Mouse (Mus musculus) WW6 (cell line): ENCODE results near the gene Sp7.
A peak's percentile ranks its signal among the peaks of the same experiment; 100 is the strongest.

Experiments used
- DNase-seq: peaks from one replicate; pipeline ENCODE4 v3.0.0-alpha.2; 2013; ENCODE audit warnings: low read depth, low spot score

Gene Sp7

GRCm38 (mm10) chr15:102366733-102367344 lies at the start of gene Sp7:
Gene Sp7, minus strand, starts transcription at chr15:102367182.
- DNase-seq, result no peak

GRCm38 (mm10) chr15:102413687-102414086 lies 46.7 kb upstream of the Sp7 start:
- no peak for DNase-seq

- no peak for DNase-seq
These were observed 44.1 kb upstream of the Sp7 start for GRCm38 (mm10) chr15:102411077-102411476.

GRCm38 (mm10) chr15:102409286-102409685 lies 42.3 kb upstream of the Sp7 start:
- DNase-seq, result no peak

- DNase-seq, result no peak
These were observed 41.7 kb upstream of the Sp7 start for GRCm38 (mm10) chr15:102408558-102409130.

DNA sequence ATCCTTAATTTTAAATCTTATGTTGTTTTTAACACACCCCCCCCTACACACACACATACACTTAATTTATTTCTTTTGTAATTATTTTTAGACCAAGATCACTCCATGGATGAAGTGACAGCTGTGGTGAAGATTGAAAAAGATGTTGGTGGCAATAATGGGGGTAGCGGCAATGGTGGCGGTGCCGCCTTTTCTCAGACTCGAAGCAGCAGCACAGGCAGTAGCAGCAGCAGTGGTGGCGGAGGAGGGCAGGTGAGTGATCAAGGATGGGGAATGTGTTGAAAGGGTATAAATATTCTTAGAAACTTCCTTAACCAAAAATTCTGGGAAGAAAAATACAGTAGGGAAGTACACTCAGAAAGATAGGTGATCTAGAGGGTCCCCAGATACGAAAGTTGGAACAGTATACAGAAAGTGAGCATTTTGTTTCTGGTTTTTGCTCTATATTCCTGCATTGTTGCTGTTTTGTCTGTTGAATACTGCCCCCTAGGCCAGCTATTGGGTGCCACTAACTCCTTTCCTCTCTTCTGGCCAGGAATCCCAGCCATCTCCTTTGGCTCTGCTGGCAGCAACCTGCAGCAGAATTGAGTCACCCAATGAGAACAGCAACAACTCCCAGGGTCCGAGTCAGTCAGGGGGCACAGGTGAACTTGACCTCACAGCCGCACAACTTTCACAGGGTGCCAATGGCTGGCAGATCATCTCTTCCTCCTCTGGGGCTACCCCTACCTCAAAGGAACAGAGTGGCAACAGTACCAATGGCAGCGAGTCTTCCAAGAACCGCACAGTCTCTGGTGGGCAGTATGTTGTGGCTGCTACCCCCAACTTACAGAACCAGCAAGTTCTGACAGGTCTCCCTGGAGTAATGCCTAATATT lies 40.9 kb upstream of the Sp7 start:
- no peak for DNase-seq

DNA sequence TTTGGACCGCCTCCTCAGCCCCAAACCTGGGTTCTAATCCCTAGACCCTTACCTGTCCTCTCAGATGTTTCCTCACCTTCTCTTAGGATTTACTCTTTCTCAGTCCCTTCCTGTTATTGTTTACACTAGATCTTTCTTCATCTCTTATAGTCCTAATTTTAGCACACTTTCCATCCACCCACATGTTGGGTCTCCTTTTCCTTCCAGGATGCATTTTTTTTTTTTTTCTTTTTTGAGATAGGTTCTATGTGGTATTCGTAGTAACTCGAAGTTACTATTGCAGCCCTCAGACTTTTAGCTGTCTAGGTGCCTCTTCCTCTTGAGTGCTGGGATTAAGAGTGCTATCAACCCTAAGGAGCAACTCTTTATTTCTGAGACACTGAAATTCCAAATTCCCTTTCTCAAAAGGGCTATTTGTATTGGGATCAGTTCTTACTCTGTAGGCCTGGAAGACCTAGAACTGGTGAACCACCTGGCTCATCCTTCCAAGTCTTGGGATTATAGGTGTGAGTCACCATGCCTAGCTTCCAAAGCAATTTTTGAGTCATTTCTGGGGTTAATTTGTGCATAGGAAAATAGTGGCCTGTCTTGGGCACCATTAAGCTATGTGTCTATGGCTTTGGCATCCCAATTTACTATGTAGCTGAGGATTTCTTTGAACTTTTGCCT lies 40.1 kb upstream of the Sp7 start:
- no peak for DNase-seq

GRCm38 (mm10) chr15:102406196-102406911 lies 39.4 kb upstream of the Sp7 start:
- DNase-seq, result peak; percentile 48

GRCm38 (mm10) chr15:102405489-102406195 lies 38.7 kb upstream of the Sp7 start, which contains the start of gene Sp1:
Gene Sp1, plus strand, starts transcription at chr15:102406143.
- peak; percentile 99 for DNase-seq

DNA sequence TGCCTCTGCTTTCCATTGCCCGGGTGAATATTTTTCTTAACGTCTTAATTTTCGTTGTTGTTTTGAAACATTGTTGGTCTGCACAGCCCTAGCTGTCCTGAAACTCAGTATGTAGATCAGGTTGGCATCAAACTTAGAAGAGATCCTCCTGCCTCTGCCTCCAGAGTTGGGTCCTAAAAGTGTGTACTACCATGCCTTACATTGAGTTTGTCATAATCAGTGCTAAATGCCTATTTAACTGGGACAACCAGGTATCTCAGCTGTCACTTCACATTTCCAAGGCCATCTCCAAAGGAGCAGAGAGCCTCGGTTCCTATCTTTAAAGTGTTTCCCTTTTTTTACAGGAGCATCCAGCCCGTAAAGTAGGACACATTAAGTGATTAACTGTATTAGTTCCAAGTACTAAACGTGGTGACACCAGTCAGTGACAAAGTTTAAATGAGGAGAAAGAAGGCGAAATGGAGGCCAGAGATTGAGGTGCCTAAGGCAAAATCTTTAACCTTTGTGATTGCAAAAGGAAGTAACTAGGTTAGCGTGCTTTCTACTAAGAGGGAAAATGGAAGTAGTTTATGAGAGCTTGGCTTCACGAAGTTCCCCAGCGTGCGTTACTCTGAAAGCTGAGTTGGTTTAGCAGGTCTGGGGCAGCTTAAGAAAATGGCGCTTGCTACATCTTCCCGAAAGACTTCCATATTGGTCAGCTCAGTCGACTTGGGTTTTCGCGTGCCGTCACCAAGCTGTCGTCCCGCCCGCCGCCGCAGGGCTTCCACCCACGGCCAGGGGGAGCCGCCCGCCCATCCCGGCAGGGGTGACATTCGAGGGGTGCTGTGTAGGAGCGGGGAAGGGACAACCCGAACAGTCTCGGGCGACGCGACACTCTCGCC lies 37.9 kb upstream of the Sp7 start:
- no peak for DNase-seq

DNA sequence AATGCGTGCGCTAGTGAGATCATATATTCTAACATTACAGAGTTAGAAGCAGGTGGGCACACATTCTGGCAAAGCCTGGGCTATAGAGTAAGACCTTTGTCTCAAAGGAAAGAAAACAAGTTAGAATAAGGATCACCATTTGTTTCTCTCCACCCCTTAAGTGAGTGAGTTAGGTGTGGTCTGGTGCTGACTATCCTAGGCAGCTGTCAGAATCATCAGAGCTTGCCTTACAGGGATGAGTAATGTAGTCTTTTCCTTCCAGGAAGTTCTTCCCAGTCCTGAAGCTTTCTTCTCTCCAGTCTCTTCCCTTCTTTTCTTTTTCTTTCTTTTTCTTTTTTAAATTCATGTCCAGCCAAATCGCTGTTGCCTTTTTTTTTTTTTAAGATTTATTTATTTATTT lies 35.2 kb upstream of the Sp7 start:
- DNase-seq, result no peak

- no peak for DNase-seq
These were observed 34.3 kb upstream of the Sp7 start for GRCm38 (mm10) chr15:102401278-102401677.

GRCm38 (mm10) chr15:102400476-102401045 lies 33.6 kb upstream of the Sp7 start:
- no peak for DNase-seq

GRCm38 (mm10) chr15:102399229-102400221 lies 32.5 kb upstream of the Sp7 start:
- DNase-seq, result peak; percentile 83

DNA sequence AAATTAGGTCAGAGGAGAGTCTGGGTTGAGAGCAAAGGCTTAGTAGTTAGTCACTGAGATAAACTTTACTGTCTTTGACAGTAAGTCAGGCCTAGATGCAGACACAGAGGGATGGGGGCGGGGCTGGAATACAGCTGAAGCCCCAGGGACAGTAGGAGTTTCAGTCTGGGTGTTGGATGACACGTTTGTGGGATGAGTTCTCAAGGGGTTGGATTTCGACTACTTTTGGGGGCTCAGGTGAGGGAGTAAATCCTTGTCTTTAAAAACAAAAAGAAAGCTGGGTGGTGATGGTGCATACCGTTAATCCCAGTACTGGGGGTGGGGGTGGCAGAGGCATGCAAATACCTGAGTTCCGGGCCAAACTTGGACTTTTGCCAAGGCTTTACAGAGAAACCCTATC lies 31.6 kb upstream of the Sp7 start:
- no peak for DNase-seq

DNA sequence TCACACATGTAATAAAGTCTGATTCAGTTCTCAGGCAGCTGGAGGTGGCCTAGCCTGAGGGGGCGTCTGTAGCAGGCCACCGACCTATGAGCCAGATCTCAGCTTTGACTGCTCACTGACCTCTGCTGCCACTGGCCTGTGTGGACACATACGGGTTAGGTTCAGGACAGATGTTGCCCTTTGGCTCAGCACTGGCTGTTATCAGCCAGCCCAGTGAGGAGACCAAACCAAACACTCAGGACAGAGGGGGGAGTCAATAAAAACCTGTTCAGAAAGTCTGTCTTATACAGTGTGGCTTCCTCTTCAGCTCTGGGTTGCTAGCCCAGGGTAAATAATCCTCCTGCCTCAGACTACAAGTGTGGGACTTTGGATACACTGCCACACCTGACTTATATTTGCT lies 28.1 kb upstream of the Sp7 start:
- no peak for DNase-seq

DNA sequence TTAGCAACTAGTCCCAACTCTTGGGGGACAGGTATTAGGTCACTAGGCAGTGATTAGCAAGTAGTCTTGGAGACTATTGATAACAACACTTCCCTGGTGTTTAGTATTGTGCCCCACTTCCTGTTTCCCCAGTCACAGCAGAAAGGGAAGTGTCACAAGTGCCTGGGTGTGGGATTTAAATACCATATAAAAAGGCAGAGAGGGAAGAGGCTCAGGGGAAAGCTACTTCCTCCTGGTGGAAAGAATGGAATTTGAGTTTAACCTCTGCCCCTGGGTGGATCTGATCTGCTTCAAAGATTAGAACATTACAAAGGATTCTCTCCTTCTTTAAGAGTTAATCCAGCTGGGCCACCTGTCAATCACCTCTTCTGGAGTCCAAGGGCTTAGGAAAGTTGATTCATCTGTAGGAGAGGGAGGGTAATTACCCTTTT lies 26.6 kb upstream of the Sp7 start:
- DNase-seq, result no peak

DNA sequence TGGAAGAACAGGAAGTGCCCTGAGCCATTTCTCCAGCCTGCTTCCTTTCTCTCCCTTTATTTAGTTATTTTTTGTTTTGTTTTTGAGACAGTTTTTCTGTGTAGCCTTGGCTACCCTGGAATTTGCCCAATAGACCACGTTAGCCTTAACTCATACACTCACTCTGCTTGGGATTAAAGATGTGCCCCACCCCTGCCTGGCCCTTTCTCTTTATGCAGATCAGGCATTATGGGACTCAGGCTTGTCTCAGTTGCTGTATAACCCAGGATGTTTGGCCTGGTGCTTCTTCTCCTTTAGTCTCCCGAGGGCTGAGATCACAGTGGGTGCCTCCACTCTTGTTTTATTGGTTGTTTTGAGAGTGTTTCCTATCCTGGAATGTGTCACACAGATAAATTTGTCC lies 25.5 kb upstream of the Sp7 start:
- DNase-seq, result no peak
